Mouse (Mus musculus) cerebellum, postnatal 10 days (tissue): ENCODE results near the gene Rnf133.
A peak's percentile ranks its signal among the peaks of the same experiment; 100 is the strongest.

Experiments used
- DNase-seq, 2 experiments: peaks; one replicate each; pipeline ENCODE4 v3.0.0; 2021; ENCODE audit warnings: mixed read lengths in 2 of 2

Gene Rnf133

GRCm38 (mm10) chr6:23650205-23650604 lies at the start of gene Rnf133:
Rnf133 (minus strand) TSS chr6:23650305.
- DNase-seq, result no peak

DNA sequence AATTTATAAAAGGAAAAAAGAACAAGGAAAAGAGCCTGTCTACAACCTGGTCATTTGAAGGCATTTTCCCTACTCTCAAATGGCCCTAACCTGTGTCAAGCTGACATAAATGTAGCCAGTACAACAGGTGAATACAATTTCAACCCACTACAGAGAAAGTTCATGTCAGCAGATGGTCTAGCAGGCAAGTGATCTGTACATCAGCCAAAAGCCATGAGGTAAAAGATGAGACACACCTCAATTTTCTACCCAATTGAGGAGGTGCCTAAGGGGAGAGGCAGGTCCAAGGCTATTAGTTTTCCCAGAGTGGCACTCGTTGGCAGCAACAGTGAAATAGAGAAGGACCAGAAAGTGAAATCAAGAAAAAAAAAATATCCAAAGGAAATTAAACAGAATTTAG lies 28.1 kb upstream of the Rnf133 start:
- DNase-seq, result no peak

DNA sequence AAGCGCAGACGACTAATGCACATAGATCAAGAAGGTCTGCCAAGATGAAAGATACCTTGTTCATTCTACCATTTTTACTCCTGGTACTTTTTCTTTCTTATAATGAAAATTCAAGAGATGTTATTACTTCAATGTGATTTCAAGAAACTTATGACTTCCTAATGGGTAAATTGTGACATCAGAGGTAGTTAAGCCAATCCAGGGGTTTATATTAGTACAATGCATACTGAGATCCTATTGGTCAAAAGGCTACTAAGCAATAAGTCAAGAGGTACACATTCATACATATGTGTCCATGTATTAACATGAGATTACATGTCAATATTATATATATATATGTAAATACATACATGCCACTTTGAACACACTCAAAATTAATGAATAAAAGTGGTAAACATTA lies 4.9 kb upstream of the Rnf133 start, which contains the start of gene Rnf148:
TSS of gene Rnf148 (minus strand) at position 101 of the 400 bp plus-strand sequence.
- no peak for DNase-seq

- no peak for DNase-seq
Measured at GRCm38 (mm10) chr6:23648732-23649131, 1.4 kb downstream of the Rnf133 start.

DNA sequence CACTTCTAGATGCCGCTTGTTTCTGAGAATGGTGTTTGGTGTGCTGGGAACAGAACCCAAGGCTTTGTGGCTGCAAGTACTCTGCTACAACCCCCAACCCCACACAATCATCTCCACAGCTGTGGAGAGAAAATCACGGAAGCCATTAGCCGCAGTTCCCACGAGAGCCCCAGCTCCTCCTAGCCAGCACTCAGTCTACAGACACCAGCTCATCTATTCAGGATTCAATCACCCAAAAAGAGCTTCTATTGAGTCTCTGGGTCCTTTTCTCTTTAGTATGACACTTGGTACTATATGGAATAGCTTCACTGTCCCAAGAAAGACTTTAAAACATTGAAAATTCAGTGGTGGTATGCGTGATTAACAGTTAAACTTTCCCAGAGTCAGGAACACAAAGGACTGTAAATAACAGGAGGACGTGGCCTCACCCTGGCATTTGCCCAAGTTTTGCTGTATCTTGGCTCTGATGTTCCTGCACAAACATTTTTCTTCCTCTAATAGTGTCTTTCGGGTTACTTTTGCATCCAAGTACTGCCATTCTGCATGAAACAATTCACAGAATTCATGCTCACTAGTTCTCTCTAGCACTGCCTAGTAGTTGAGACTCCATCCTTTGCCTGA lies 2.4 kb downstream of the Rnf133 start:
- peak; percentile 54 to 56 for DNase-seq

DNA sequence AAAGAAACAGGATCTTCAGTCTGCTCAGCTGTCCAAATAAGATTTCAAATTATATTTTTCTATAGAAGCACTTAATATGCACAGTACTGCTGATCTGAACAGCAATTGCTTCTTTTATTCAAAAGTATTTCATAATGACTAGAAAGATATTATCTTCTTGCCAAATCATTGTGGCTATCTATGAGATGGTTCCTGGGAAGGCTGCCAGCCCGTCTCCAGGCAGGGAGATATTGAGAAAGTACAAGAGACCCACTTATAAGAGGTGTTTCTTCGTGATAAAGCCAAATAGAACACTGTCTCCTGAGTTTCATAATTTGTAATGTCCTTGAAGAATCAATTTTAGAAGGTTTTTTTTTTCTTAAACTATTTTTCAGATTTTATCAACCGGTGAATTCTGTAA lies 13.0 kb downstream of the Rnf133 start:
- DNase-seq, result peak; percentile 73 to 78

DNA sequence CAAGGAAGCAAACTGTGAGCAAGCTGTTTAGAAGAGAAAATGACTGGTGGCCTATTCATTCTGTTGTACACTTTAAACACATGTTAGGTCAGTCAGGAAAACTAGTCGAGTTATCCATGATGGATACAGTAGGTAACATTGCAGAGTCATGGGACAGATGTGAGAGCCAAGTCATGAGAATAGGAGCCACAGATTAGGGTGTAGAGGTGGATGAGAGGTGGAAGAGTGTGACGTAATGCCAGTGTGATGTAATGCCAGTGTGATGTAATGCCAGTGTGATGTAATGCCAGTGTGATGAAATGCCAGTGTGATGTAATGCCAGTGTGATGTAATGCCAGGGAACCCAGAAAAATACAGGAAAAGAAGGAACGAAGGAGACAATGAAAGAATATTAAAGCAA lies 14.9 kb downstream of the Rnf133 start:
- DNase-seq, result no peak

DNA sequence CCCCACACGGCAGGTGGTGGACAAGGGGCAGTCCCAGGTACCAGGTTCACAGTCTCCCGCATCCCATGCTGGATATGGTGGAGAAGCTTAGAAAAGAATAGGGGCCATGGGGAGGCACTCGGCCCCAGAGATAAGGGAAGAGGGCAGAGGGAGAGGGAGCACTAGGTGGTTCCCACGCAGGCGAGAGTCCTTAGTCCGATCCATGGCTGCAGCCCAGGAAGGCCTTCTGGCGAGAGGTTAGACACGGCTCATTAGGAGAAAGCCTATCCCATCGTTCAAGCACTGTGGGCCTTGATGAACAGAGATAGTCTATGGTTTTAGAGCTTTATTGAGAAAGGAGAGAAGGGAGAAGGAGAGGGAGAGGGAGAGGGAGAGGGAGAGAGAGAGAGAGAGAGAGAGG lies 16.1 kb downstream of the Rnf133 start:
- DNase-seq, result peak; percentile 35 to 53

GRCm38 (mm10) chr6:23630465-23630864 lies 19.6 kb downstream of the Rnf133 start:
- no peak for DNase-seq
